Mouse (Mus musculus): ENCODE measurements at regions not wholly inside any gene's neighbourhood (a gene's known extent, or its start where the extent isn't known, plus 50 kb on each side); places are given as distances from the start of the nearest gene placed in this dataset.

DNA sequence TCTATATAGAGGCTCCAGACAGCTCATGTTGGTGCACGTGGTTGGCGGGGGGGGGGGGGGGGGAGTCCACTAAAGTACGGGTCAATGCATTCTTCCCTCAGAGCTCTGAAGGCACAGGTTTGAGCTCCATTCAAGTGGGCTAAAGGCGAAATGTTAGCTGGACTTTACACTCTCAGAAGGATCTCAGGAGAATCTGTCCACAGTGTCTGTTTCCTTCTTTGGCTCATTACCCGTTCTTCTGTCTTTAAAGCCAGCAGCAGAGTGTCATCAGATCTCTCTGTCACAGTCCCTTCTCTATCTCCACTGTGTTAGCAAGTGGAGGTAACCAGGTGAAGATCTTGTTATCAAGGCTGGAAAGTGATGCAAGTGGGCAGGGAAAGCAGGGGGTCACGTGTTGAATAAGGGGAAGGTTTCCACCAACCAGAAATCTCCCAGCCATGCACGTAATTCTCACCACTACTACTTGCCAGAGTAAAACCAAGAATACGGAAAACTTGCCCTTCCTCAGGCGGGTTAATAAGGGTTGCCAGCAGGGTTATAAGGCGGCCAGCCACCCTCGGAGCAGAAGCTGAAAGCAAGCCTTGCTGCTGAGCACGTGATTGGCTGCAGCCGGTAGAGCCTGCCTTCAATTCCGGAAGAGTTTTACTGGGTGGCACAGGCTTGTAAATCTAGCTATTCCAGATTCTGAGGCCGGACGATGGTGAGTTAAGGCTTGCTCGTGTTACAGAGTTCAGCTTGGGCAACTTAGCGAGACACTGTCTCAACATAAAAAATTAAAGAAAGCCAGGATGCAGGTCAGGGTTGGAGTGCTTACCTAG lies 70.2 kb upstream of the Acpp start:
- TF ChIP-seq CTCF (IDR thresholded peaks at IDR 0.05; ENCODE audit: borderline replicate concordance, extremely low read depth, insufficient read depth, insufficient read length) (no peak), POLR2A (IDR thresholded peaks at IDR 0.05; ENCODE audit: borderline replicate concordance, extremely low read depth, insufficient read depth, insufficient read length, poor library complexity, severe bottlenecking) (no peak)

Measured in brain, embryonic 14.5 days (tissue).